Mouse (Mus musculus) CH12.LX (cell line): Measurements from ENCODE around the gene Itpr3.

Experiments used
- BHLHE40 ChIP-seq: IDR thresholded peaks from 2 replicates; pipeline ENCODE4 v1.6.1; 2011; ENCODE audit warnings: mild to moderate bottlenecking, low read depth, low read length, improper control_type of control experiment
- CTCF ChIP-seq, 2 experiments: IDR thresholded peaks in 1 of 2; conservative IDR thresholded peaks in 1 of 2; 2 replicates each; pipeline ENCODE4 v1.5.1; 2011 to 2012; ENCODE audit warnings: low read depth in 2 of 2, low read length in 2 of 2, improper control_type of control experiment in 1 of 2, inconsistent platforms in 1 of 2, mild to moderate bottlenecking in 1 of 2, moderate library complexity in 1 of 2
- MAX ChIP-seq: IDR thresholded peaks from 2 replicates; pipeline ENCODE4 v1.6.1; 2011; ENCODE audit warnings: low read length, improper control_type of control experiment
- MAZ ChIP-seq: IDR thresholded peaks from 2 replicates; pipeline ENCODE4 v1.6.1; 2012; ENCODE audit warnings: low read depth, mild to moderate bottlenecking, inconsistent platforms, low read length, improper control_type of control experiment, moderate library complexity
- POLR2A ChIP-seq: IDR thresholded peaks from 2 replicates; pipeline ENCODE4 v1.6.1; 2011; ENCODE audit warnings: low read depth, mild to moderate bottlenecking, improper control_type of control experiment, low read length
- POLR2AphosphoS2 ChIP-seq: IDR thresholded peaks from 2 replicates; pipeline ENCODE4 v1.6.1; 2011; ENCODE audit warnings: low read depth, low read length, improper control_type of control experiment

DNA sequence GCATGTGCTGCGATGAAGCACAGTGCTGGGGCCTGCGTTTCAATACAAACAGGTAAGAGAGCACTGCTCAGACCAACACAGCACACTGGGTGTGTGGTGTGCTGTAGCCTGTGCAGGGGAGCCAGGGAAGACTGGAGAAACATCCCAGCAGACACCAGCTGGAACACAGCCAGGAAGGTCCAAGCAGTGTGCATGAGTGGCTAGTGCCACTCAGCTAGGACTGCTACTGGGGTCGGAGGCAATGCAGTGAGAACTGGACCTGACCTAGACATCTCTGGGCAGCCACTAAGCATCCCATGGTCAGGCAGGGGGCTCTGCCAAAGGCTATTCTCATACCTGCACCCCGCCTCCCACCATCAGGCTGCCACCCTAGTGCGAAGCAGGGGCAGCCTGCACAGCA, 71.1 kb downstream of the Itpr3 start:
- TF ChIP-seq POLR2A = no peak
- TF ChIP-seq CTCF (conservative IDR thresholded peaks at IDR 0.05 in 1 of 2, IDR thresholded peaks at IDR 0.05 in 1 of 2; ENCODE audit: low read depth in 2 of 2, low read length in 2 of 2) = no peak
- no peak for TF ChIP-seq MAZ
- no peak for TF ChIP-seq BHLHE40
- TF ChIP-seq MAX = no peak
- TF ChIP-seq POLR2AphosphoS2 = no peak
